Mouse (Mus musculus) lung, postnatal 10 days (tissue): Measurements from ENCODE around the gene Kcmf1.
"Not testable (repeated sequence)": the region's sequence is repeated elsewhere in the genome, so short reads cannot be mapped to it uniquely, and the experiment has no call there.

Experiments
- DNase-seq: peaks from one replicate; pipeline ENCODE4 v3.0.0; 2021

The Kcmf1 gene

DNA sequence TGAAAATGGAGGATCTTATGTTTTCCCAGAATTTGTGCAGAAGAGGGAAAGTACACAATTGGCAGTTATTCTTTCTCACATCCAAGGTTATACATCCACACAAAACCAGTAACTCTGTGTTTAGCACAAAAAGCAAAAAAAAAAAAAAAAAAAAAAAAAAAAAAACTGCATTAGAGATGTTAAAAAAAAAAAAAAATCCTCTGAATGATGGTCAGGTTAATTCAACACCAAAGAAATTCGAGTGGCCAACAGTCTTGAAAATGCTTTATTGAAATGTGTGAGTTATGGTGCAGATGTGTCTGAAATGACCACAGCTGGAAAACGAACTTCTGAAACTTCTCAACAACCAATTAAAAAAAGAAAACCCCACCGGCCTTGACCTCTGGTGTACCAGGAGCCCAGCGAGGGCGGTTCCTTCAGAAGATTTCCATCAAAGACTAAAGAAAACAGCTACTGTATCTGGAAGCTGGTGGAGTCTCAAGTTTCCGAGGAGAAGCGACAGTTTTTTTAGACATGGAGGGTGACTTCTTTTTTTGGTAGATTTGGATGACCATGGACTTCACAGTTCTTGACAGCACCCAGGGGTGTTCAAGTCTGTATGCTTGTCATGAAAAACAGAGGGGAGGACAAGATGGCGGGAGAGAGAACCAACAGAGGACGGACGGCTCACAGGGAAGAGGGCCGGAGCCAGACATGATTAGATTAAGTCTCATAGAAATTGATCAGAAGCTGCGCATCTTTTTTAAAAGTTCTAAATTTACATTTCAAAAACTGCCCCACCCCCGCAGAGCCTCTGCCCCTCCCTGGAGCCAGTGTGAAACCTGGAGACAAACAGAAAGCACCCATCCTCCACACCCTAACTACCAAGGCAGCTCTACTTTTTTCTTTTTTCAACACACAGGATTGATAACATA is 58.7 kb downstream of the Kcmf1 start:
- no peak for DNase-seq

DNA sequence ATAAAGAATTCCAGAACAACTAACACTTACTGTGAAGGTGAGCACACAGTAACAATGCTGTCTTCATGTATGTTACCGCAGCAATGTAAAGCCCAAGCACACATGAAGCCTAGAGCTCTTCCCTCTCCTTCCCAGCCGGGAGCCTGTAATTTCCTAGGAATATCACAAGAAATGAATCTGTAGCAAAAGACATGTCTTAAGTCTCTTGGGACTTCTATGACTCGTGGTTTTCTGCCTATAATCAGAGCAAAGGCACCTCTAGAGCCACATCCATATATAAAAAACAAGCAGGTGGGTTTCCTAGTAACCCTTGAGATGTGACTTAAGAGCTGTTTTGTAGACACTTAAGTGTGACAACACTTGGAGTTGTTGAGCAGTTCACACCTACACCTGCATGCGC is 62.0 kb downstream of the Kcmf1 start:
- DNase-seq, result no peak

DNA sequence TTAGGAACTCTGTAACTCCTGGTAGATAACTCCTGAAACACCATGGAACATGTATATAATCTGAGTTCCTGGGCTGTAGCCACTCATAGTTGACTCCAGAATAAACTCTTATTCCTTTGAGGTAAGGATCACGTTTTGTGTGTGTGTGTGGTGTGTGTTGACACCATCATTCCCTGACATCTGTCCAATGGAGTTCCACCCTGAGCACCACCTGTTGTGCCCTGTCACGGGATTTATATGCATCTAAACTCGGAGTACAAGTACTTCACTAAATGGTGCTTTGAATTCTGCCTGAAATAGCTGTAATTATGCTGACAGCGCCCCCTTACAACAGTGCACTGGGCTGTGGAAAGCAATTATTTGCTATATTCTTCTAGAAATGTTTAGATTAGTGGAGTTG is 65.3 kb downstream of the Kcmf1 start:
- DNase-seq, result no peak

DNA sequence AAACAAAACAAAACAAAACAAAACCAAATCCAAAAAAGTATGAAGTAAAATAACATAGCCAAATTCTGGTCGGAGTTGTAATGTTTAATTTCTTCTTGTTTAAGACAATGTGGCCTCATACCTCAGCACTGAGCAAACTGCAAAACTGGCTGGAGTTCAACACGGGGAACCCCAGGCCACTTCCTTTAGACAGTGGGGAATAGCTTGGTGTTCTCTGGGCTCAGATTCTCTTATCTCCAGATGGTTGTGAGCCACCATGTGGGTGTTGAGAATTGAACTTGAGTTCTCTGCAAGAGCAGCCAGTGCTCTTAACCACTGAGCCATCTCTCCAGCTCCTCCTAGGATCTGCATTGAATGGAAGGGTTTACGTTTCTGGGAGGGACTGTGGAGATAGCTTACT is 67.9 kb downstream of the Kcmf1 start:
- DNase-seq, result no peak

DNA sequence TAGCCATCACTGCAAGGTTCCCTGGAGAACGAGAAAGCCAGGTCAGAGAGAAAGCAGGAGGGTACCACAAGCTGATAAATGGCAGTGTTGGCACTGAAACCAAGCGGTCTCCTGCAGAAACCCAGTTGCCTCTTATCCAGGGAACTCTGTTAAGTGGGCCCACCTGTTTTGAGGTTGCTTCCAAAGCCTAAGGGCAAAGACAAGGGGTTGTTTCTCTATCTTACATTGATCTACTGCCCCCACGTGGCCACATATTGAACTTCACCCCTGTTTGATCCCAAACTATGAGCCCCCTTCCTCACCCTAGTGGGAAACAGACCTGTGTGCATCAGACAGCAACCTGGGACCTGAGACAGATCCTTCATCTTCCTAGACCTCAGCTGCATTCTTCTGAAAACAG is 68.5 kb downstream of the Kcmf1 start:
- peak; percentile 76 for DNase-seq

DNA sequence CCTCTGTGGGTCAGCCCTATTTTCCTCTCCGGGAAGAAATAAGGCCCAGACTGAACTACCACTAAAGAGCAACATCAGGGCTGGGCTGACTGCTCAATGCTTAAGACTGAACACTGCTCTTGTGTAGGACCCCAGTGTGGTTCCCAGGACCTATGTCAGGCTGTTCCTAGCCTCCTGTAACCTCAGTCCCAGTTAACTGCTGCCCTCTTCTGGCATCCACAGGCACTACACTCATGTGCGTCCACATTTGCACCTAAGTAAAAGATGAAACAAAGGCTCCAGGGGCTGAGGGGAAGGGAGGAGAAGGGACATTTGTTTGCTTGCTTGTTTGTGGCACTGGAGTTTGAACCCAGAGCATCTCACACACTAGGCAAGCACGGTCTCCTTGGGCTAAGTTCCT is 70.9 kb downstream of the Kcmf1 start:
- DNase-seq, result peak; percentile 24

DNA sequence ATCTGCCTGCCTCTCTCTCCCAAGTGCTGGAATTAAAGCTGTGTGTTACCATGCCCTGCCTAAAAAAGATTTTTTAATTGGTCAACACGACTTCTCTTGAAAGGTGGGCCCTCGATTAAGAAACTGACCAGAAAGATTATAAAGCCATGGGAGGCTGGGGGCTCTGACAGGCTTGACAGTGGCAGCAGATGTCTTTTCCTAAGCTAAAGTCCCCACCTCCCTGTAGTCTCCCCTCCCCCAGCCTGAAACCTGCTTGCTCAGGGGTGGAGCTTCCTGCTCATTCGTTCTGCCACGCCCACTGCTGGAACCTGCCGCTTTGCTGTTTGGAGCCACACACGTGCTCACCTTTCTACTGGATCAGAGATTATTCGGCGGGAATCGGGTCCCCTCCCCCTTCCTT is 71.7 kb downstream of the Kcmf1 start:
- DNase-seq, result not testable (repeated sequence)

DNA sequence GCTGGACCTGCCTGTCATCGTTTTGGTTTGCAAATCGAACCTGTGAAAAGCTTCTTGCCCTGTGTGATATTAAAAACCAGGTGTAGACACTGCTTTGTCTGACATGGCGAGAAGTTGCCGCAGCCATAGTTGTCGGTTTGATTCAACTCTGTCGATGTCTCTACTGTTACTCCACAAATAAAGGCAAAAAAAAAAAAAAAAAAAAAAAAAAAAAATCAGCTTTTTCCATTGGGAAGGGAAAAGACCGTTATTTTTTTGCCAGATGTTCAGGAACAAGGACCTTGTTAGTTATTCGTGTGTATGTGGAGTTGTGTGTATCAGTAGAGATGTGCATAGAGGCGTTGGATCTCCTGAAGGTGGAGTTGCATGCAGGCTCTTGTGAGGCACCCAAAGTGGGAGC is 74.0 kb downstream of the Kcmf1 start:
- DNase-seq, result no peak

DNA sequence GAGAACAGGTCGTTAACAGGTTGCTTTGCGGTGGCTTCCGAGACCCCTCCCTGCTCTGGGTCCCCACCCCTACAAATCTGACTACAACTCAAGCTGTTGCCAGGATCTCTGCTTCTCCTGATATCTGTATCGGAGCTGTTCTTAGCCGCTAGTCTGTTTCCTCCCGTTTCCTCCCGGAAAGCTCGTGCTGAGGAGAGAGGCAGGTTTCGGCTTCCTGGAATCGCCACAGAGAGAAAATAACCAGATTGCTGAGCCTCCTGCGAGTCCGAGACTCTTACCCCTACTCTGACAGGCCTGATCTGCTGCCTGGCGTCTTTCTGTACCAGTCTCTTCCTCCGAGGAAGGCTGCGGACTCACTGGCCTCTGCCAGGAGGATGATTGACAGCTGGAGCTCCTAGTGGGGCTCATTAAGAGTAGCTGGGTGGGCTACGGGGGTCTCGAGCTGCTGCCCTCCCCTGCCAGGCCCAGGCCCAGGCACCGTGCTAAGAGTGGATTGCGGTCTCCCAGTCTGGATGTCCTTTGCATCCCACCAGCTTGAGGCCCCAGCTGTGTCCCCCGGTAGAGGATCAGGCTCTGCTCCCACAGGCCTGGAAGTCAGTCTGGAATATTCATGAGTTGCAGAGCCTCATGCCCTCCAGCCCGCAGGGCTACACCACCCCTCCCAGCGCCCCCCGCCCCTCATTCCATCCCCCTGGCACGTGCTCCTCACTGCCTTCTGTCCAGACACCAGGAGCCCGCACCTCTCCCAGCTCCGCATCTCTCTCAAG is 74.6 kb downstream of the Kcmf1 start:
- peak; percentile 6 for DNase-seq

DNA sequence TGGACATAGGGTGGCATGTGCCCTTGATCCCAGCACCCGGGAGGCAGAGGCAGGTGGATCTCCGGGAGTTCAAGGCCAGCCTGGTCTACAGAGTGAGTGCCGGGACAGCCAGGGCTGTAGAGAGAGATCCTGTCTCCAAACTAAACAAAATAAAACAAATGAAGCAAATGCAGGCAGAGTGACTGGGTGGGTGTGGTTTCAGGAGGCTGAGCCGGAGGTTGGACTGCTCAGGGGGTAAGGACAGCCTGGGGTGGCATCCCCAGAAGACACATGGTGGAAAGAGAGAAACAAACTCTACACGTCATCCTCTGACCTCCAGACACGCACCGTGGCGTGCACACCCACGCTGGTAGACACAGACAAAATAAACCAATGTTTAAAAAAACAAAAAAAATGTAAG is 86.3 kb downstream of the Kcmf1 start:
- no peak for DNase-seq

DNA sequence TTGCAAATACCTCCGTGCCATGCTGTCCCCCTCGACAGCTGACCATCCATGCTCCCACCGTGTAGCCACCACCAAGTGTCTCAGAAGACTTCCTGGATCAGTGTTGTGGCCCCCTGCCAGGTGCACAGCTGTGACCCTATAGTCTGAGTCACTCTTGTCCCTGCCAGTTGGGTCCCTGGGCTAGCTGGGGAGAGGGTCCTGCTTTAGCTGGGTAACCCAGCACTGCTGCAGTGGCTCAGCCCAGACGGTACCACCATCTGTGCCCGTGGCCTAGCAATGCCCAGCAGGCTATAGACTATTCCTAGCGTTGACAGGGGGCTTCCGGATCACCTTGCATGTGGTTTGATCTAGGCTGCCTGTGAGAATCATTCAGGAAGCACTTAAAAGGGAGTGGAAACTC is 89.5 kb downstream of the Kcmf1 start:
- DNase-seq, result no peak

DNA sequence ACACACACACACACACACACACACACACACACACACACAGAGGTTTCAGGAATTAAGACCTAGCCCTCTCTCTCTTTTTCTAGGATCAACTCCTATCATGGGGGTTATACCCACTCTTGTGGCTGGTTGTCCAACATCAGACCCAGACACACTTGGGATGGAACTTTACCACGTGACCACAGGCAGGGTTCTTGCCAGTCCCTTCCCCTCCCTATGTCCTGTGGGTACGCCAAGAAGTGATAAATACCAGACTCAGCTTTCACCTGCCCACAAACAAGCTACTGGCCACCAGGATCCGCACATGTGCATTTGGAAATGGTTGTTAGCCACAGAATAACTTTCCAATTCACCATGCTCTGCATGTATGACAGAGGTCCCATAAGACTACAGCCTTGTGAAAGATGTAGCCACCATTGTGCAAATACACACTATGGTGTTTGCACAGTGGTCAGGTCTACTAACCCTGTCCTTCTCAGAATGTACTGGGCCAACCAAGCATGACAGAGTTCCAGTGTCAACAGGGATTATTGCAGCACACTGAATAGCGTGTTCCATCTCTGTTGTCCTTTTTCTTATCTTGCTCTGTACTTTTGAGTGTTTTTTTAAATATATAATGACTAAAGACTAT is 90.1 kb downstream of the Kcmf1 start:
- no peak for DNase-seq

DNA sequence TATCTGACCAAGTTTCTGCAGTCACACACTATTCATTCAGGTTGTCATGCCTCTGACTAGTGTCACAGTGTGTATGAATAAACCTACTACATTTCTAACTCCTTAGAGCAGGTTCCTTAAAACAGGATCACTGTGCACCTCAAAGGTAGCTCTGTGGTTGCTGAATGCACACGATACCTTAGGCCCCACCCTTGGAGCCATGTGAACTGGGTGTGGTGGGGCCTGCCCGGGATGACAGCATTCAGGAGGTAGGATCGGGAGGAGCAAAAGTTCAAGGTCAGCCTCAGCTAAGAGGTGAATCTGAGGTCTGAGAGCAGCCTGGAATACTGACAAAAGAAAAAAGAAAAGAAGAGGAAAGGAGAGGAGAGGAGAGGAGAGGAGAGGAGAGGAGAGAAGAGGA is 91.4 kb downstream of the Kcmf1 start:
- DNase-seq, result no peak

DNA sequence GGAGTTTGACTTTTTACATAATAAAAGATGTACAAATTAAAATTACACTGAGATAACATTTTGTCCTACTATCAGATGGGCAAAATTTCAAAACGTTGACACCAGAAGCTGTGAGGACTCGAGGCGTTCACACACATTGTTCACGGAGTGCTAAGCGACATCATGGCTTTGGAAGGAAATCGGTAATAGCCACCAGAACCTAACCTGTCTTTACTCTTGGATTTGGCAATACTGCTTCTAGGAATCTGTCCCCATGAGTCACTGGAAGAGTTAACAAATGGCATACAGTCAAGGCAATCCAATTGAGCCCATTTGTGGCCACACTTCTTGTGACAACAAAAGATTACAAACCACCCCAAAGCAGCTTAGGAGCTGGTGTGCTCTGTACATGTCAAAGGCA is 96.1 kb downstream of the Kcmf1 start:
- no peak for DNase-seq

DNA sequence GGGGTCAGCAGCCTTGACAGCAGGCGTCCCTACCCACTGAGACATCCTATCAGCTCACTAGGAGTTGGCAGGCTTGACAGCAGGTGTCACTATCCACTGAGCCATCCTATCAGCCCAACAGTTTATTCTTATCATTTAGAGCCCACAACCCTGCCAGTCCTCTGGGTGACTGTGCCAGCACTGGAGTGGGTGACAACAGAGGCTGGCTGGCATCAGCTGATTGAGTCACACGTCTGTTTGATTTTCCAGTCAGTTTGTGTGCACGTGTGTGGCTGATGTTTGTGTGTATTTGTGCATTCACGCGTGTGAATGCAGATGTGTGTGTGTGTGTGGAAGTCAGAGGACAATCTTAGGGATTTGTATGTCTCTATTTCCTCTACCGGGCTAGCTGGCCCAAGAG is 97.7 kb downstream of the Kcmf1 start:
- no peak for DNase-seq

DNA sequence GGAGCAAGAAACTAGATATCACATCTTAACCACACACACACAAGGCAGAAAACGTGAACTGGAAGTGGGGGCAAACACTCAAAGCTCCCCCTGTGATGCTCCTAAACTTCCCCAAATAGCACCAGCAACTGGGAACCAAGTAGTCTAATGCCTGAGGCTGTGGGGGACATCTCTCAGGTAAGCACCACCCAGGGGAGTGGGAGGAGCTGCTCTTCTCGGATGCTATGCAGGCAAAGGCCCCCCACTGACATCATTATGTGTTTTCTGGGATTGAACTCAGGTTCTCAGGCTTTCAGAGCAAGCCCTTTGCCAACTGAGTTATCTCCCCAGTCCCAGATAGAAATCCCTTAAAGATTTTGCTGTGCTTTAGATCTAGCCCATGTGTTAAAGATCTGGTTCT is 99.1 kb downstream of the Kcmf1 start:
- no peak for DNase-seq

DNA sequence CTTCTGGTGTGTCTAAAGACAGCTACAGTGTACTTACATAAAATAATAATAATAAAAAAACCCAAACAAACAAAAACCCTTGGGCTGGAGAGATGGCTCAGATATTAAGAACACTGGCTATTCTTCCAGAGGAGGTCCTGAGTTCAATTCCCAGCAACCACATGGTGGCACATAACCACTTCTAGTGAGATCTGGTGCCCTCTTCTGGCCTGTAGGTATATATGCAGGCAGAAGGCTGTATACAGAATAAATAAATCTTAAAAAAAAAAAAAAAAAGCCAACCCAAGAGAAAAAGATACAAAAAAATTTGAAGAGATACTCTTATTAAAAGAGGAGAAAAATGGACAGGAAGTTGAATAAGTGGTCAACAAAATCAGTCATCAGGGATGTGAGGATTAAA is 102.0 kb downstream of the Kcmf1 start:
- DNase-seq, result no peak

DNA sequence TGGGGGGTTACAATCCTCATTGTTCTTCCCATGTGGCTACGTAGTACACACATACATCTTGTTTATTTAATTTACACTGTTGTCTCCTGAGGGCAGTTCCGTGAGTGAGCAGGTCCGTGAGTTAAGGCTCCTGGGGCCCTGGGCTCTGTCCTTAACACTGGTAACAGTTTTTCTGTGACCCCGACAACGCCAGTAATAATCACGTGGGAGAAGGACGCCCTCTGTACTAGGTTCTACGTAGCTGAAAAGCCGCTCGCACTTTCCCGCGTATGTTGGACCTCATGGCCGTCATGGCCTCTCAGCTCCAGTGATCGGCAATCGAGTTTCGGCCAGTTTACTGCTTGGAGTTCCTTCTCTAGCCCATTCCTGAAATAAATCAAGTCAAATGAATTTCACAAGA is 104.3 kb downstream of the Kcmf1 start:
- no peak for DNase-seq

DNA sequence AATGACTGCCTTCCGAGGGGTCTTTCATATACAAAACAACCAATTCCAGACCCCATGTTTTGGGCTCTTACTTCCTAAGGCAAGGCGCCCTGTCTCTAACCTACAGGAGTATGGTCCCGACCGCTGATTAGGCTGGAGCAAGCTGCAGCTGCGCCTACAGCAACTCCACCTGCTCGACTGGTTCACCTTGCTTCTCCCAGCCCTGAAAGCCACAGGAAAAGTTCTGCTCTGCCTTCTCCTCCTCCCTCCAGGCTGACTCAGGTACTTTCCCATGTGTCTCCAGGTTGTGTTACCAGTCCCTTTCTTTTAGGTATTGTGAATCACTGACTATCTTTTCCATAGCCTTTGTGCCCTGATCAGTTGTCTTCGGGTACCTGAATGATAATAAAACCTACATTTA is 104.9 kb downstream of the Kcmf1 start:
- DNase-seq, result no peak

DNA sequence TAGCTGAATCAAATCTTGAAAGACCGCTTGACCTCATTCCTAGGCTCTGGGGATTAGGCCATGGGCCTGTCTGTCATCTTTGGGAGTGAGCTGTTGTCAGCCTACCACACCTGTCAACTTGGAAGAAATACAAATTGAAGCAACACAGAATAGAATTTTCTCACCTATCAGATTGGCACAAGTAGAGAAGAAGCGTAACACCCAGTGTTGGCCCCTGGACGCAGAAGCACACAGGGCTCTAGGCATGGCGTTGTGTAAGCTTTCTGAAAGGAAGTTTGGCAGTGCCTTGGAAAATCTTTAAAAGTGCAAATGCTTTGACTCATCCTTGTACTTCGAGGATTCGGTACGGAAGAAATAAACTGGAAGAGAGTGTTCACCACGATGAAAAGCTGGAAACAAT is 107.1 kb downstream of the Kcmf1 start:
- no peak for DNase-seq
